Mouse (Mus musculus) embryonic facial prominence, embryonic 14.5 days (tissue): ENCODE measurements at regions not wholly inside any gene's neighbourhood (a gene's known extent, or its start where the extent isn't known, plus 50 kb on each side); places are given as distances from the start of the nearest gene placed in this dataset.
A peak's percentile ranks its signal among the peaks of the same experiment; 100 is the strongest.

Source experiments
- ATAC-seq: fragments of 200-750 bp; cut with Nextera tagmentation; 2 replicates; pipeline ENCODE4 v1.8.0; 2017; ENCODE audit warnings: low read depth, moderate number of reproducible peaks, moderate TSS enrichment
- DNase-seq: peaks from one replicate; pipeline ENCODE4 v3.0.0-alpha.2; 2015; ENCODE audit warnings: low spot score
- H3K27ac ChIP-seq: fragments of 300-500 bp; sonication (generic); replicated peaks from 2 replicates; pipeline ENCODE4 v1.5.1; 2014; ENCODE audit warnings: low read depth, mild to moderate bottlenecking, low read length, moderate library complexity
- H3K27me3 ChIP-seq: fragments of 300-500 bp; sonication (generic); replicated peaks from 2 replicates; pipeline ENCODE4 v1.6.1; 2014; ENCODE audit warnings: low read length; ENCODE audit not compliant: control insufficient read depth, insufficient read depth
- H3K36me3 ChIP-seq: fragments of 300-500 bp; sonication (generic); 2 replicates; pipeline ENCODE4 v1.6.1; 2014; ENCODE audit warnings: low read length, mixed read lengths; ENCODE audit not compliant: control insufficient read depth, insufficient read depth
- H3K4me1 ChIP-seq: fragments of 300-500 bp; sonication (generic); 2 replicates; pipeline ENCODE4 v1.6.1; 2014; ENCODE audit warnings: antibody characterized with exemption, low read length; ENCODE audit not compliant: control insufficient read depth, insufficient read depth
- H3K4me2 ChIP-seq: fragments of 300-500 bp; sonication (generic); 2 replicates; pipeline ENCODE4 v1.6.1; 2014; ENCODE audit warnings: low read depth, mild to moderate bottlenecking, low read length, moderate library complexity, mixed read lengths
- H3K4me3 ChIP-seq: fragments of 300-500 bp; sonication (generic); 2 replicates; pipeline ENCODE4 v1.5.1; 2014; ENCODE audit warnings: low read depth, mild to moderate bottlenecking, low read length
- H3K9ac ChIP-seq: fragments of 300-500 bp; sonication (generic); 2 replicates; pipeline ENCODE4 v1.6.1; 2014; ENCODE audit warnings: low read depth, mild to moderate bottlenecking, low read length, moderate library complexity, mixed read lengths
- H3K9me3 ChIP-seq: fragments of 300-500 bp; sonication (generic); 2 replicates; pipeline ENCODE4 v1.6.1; 2016; ENCODE audit warnings: low read length; ENCODE audit not compliant: control insufficient read depth
- WGBS: fragments of 180-500 bp; shearing (Covaris S2); extraction: QIAGEN DNeasy Blood & Tissue Kit; methylation state at CpG from one replicate; pipeline ENCODE4 v1.1.7; 2014; 5-methylcytosine and 5-hydroxymethylcytosine counted together

DNA sequence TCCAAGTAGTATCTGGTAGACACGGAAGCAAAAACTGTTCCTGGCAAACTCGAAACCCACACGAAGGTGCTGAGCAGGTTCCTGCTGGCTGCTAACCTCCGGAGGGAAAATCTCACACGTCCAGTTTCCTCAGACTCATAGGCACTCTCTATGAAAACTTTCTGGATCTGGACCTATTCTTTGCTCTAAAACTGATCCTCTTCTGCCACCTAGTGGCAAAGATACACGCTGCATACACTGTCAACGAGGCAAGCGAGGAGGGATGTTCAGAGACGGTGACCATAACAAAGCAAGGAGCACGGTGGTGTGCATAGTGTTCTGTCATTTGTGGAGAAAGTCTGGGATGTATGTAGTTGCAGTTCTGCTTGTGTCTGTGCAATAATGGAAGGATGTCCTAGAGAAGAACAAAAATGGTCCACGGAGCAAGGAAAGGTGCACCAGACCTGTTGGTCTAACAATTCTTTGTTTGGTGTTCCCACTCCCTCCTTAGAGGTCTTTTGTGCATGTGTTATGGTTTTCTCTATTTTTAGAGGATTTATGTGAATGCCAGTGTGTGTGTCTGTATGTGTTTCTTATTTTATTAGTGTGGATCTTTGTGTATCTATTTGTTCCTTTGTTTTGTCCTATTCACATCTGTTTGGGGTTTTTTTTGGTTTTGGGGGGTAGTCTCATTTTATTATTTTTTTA, 57.0 kb upstream of the Siglech start:
- no peak overlapping the region for H3K4me3 ChIP-seq

More for the DNA sequence above, 57.0 kb upstream of the Siglech start:
- H3K36me3 ChIP-seq = no peaks in the 10 kb centered on the region
- no peak overlapping the region for H3K9ac ChIP-seq
- ATAC-seq (peak; percentile 91), DNase-seq (peak; percentile 86)
- peak overlapping the region; percentile 33; the same call in 1 of the 2 replicates for H3K4me2 ChIP-seq
- WGBS = 8% methylated on average over 11 of the region's 11 CpGs
- H3K27ac ChIP-seq = no peak overlapping the region
- H3K9me3 ChIP-seq = no peaks in the 10 kb centered on the region
- no peaks in the 10 kb centered on the region for H3K27me3 ChIP-seq
- no peaks in the 10 kb centered on the region for H3K4me1 ChIP-seq
